Mouse (Mus musculus): ENCODE data around the gene Itsn1.

Itsn1 gene

GRCm38 (mm10) chr16:91769911-91770310, 40.8 kb downstream of the Itsn1 start:
- DNase-seq (ENCODE audit: low read depth, low spot score): no peak
- no peaks in the 10 kb centered on the region for H3K36me3 ChIP-seq (ENCODE audit: control insufficient read depth, insufficient read depth, low read length, poor library complexity, severe bottlenecking)
- H3K27me3 ChIP-seq (ENCODE audit: control insufficient read depth, insufficient read depth, low read length, poor library complexity, severe bottlenecking): no peaks in the 10 kb centered on the region

GRCm38 (mm10) chr16:91770662-91771061, 41.6 kb downstream of the Itsn1 start:
- DNase-seq (ENCODE audit: low read depth, low spot score): no peak
- Histone ChIP-seq H3K36me3 (ENCODE audit: control insufficient read depth, insufficient read depth, low read length, poor library complexity, severe bottlenecking) (no peaks in the 10 kb centered on the region), H3K27me3 (ENCODE audit: control insufficient read depth, insufficient read depth, low read length, poor library complexity, severe bottlenecking) (no peaks in the 10 kb centered on the region)

GRCm38 (mm10) chr16:91771334-91771733, 42.3 kb downstream of the Itsn1 start:
- no peaks in the 10 kb centered on the region for H3K36me3 ChIP-seq (ENCODE audit: control insufficient read depth, insufficient read depth, low read length, poor library complexity, severe bottlenecking)
- H3K27me3 ChIP-seq (ENCODE audit: control insufficient read depth, insufficient read depth, low read length, poor library complexity, severe bottlenecking): no peaks in the 10 kb centered on the region
- DNase-seq (ENCODE audit: low read depth, low spot score): no peak

- no peaks in the 10 kb centered on the region for H3K36me3 ChIP-seq (ENCODE audit: control insufficient read depth, insufficient read depth, low read length, poor library complexity, severe bottlenecking)
- DNase-seq (ENCODE audit: low read depth, low spot score): no peak
- no peaks in the 10 kb centered on the region for H3K27me3 ChIP-seq (ENCODE audit: control insufficient read depth, insufficient read depth, low read length, poor library complexity, severe bottlenecking)
Measured at GRCm38 (mm10) chr16:91772586-91772985, 43.5 kb downstream of the Itsn1 start.

- no peak for DNase-seq (ENCODE audit: low read depth, low spot score)
- no peaks in the 10 kb centered on the region for H3K36me3 ChIP-seq (ENCODE audit: control insufficient read depth, insufficient read depth, low read length, poor library complexity, severe bottlenecking)
- H3K27me3 ChIP-seq (ENCODE audit: control insufficient read depth, insufficient read depth, low read length, poor library complexity, severe bottlenecking): no peaks in the 10 kb centered on the region
Measured at GRCm38 (mm10) chr16:91779576-91779975, 50.5 kb downstream of the Itsn1 start.

- DNase-seq (ENCODE audit: low read depth, low spot score): no peak
- Histone ChIP-seq H3K36me3 (ENCODE audit: control insufficient read depth, insufficient read depth, low read length, poor library complexity, severe bottlenecking) (no peaks in the 10 kb centered on the region), H3K27me3 (ENCODE audit: control insufficient read depth, insufficient read depth, low read length, poor library complexity, severe bottlenecking) (no peaks in the 10 kb centered on the region)
Measured at GRCm38 (mm10) chr16:91780151-91780550, 51.1 kb downstream of the Itsn1 start.

GRCm38 (mm10) chr16:91780826-91781225, 51.7 kb downstream of the Itsn1 start:
- no peaks in the 10 kb centered on the region for H3K27me3 ChIP-seq (ENCODE audit: control insufficient read depth, insufficient read depth, low read length, poor library complexity, severe bottlenecking)
- H3K36me3 ChIP-seq (ENCODE audit: control insufficient read depth, insufficient read depth, low read length, poor library complexity, severe bottlenecking): no peaks in the 10 kb centered on the region
- DNase-seq (ENCODE audit: low read depth, low spot score): peak; percentile 19

- H3K27me3 ChIP-seq (ENCODE audit: control insufficient read depth, insufficient read depth, low read length, poor library complexity, severe bottlenecking): no peaks in the 10 kb centered on the region
- DNase-seq (ENCODE audit: low read depth, low spot score): no peak
- no peaks in the 10 kb centered on the region for H3K36me3 ChIP-seq (ENCODE audit: control insufficient read depth, insufficient read depth, low read length, poor library complexity, severe bottlenecking)
Measured at GRCm38 (mm10) chr16:91783191-91783590, 54.1 kb downstream of the Itsn1 start.

GRCm38 (mm10) chr16:91784298-91784697, 55.2 kb downstream of the Itsn1 start:
- no peak for DNase-seq (ENCODE audit: low read depth, low spot score)
- Histone ChIP-seq H3K36me3 (ENCODE audit: control insufficient read depth, insufficient read depth, low read length, poor library complexity, severe bottlenecking) (no peaks in the 10 kb centered on the region), H3K27me3 (ENCODE audit: control insufficient read depth, insufficient read depth, low read length, poor library complexity, severe bottlenecking) (no peaks in the 10 kb centered on the region)

GRCm38 (mm10) chr16:91786425-91786824, 57.3 kb downstream of the Itsn1 start:
- H3K36me3 ChIP-seq (ENCODE audit: control insufficient read depth, insufficient read depth, low read length, poor library complexity, severe bottlenecking): no peaks in the 10 kb centered on the region
- no peaks in the 10 kb centered on the region for H3K27me3 ChIP-seq (ENCODE audit: control insufficient read depth, insufficient read depth, low read length, poor library complexity, severe bottlenecking)
- no peak for DNase-seq (ENCODE audit: low read depth, low spot score)

- no peaks in the 10 kb centered on the region for H3K27me3 ChIP-seq (ENCODE audit: control insufficient read depth, insufficient read depth, low read length, poor library complexity, severe bottlenecking)
- peak; percentile 64 for DNase-seq (ENCODE audit: low read depth, low spot score)
- no peaks in the 10 kb centered on the region for H3K36me3 ChIP-seq (ENCODE audit: control insufficient read depth, insufficient read depth, low read length, poor library complexity, severe bottlenecking)
Measured at GRCm38 (mm10) chr16:91789728-91790127, 60.6 kb downstream of the Itsn1 start.

- no peak for DNase-seq (ENCODE audit: low read depth, low spot score)
- H3K27me3 ChIP-seq (ENCODE audit: control insufficient read depth, insufficient read depth, low read length, poor library complexity, severe bottlenecking): no peaks in the 10 kb centered on the region
- H3K36me3 ChIP-seq (ENCODE audit: control insufficient read depth, insufficient read depth, low read length, poor library complexity, severe bottlenecking): no peaks in the 10 kb centered on the region
Measured at GRCm38 (mm10) chr16:91792477-91793196, 63.6 kb downstream of the Itsn1 start.

GRCm38 (mm10) chr16:91793507-91794278, 64.6 kb downstream of the Itsn1 start:
- H3K27me3 ChIP-seq (ENCODE audit: control insufficient read depth, insufficient read depth, low read length, poor library complexity, severe bottlenecking): no peaks in the 10 kb centered on the region
- DNase-seq (ENCODE audit: low read depth, low spot score): peak; percentile 29
- no peaks in the 10 kb centered on the region for H3K36me3 ChIP-seq (ENCODE audit: control insufficient read depth, insufficient read depth, low read length, poor library complexity, severe bottlenecking)

GRCm38 (mm10) chr16:91794306-91794705, 65.2 kb downstream of the Itsn1 start:
- H3K27me3 ChIP-seq (ENCODE audit: control insufficient read depth, insufficient read depth, low read length, poor library complexity, severe bottlenecking): no peaks in the 10 kb centered on the region
- no peak for DNase-seq (ENCODE audit: low read depth, low spot score)
- no peaks in the 10 kb centered on the region for H3K36me3 ChIP-seq (ENCODE audit: control insufficient read depth, insufficient read depth, low read length, poor library complexity, severe bottlenecking)

- no peak for DNase-seq (ENCODE audit: low read depth, low spot score)
Measured at GRCm38 (mm10) chr16:91795044-91795443, 66.0 kb downstream of the Itsn1 start.

More at GRCm38 (mm10) chr16:91795044-91795443, 66.0 kb downstream of the Itsn1 start:
- Histone ChIP-seq H3K27me3 (ENCODE audit: control insufficient read depth, insufficient read depth, low read length, poor library complexity, severe bottlenecking) (no peaks in the 10 kb centered on the region), H3K36me3 (ENCODE audit: control insufficient read depth, insufficient read depth, low read length, poor library complexity, severe bottlenecking) (no peaks in the 10 kb centered on the region)

All from splenic B cell, adult 2 months (primary cell).